Comparison of ENCODE assay signal across 10 mouse cellular contexts in genomic region chr6:83087926-83088260, GRCm38 (mm10). TPM values are rescaled to one million over a fixed set of nuclear protein-coding genes. Genes with fewer than 3 reads are reported as not detected.
DNase-seq lines count a peak whose midpoint lies in the region; ATAC-seq lines count a peak whose summit lies in the region.
"Had no signal": no experiment of that assay in that cellular context is flagged by ENCODE, and none has a peak within 500 bp of the region (broad histone marks: within the 10 kb centered on the region; RNA-seq: fewer than 3 reads in every experiment).

No protein-coding gene starts in this region.

- peak overlapping the region; percentile 67 for H3K4me2 ChIP-seq in heart, embryonic 15.5 days
- peak overlapping the region; percentile 35; the same call in 1 of the 2 replicates for H3K4me2 ChIP-seq in hindbrain, embryonic 13.5 days

- peaks cover 20% of the 10 kb centered on the region for H3K4me1 ChIP-seq in heart, embryonic 15.5 days (replicated peaks)
- peaks cover 14% of the 10 kb centered on the region for H3K4me1 ChIP-seq in hindbrain, embryonic 13.5 days (replicated peaks)
- peaks cover 38% of the 10 kb centered on the region for H3K4me1 ChIP-seq in midbrain, embryonic 10.5 days

- no peak for ATAC-seq in heart, embryonic 15.5 days (replicated peaks; ENCODE audit: insufficient number of reproducible peaks, insufficient read depth, low FRiP score, low read depth)
- ATAC-seq in hindbrain, embryonic 13.5 days (ENCODE audit: low FRiP score) = no peak

- peaks cover 79% of the 10 kb centered on the region for H3K27me3 ChIP-seq in heart, embryonic 15.5 days
- peaks cover 98% of the 10 kb centered on the region for H3K27me3 ChIP-seq in hindbrain, embryonic 13.5 days
- peaks cover 91% of the 10 kb centered on the region for H3K27me3 ChIP-seq in midbrain, embryonic 10.5 days (ENCODE audit: low read depth, poor library complexity, severe bottlenecking)

- intact Hi-C loops in heart, postnatal 25 days (cut with DNase I) = no loop called here

- 14% methylated on average over 9 of the region's 9 CpGs for WGBS in heart, embryonic 15.5 days
- WGBS in hindbrain, embryonic 13.5 days = 4% methylated on average over 9 of the region's 9 CpGs
- WGBS in midbrain, embryonic 10.5 days = 3% methylated on average over 9 of the region's 9 CpGs

- peak overlapping the region; percentile 45 for H3K4me3 ChIP-seq in heart, embryonic 15.5 days
- no peak overlapping the region for H3K4me3 ChIP-seq in hindbrain, embryonic 13.5 days
- peak overlapping the region; percentile 40 for H3K4me3 ChIP-seq in midbrain, embryonic 10.5 days

- no peak overlapping the region for H3K27ac ChIP-seq in heart, embryonic 15.5 days
- no peak overlapping the region for H3K27ac ChIP-seq in hindbrain, embryonic 13.5 days
- H3K27ac ChIP-seq in midbrain, embryonic 10.5 days (replicated peaks) = no peak overlapping the region

- no peak for DNase-seq in heart, postnatal 25 days (ENCODE audit: low spot score)
- peak; percentile 14 for DNase-seq in ZHBTc4 (ENCODE audit: low read depth, low spot score)
- DNase-seq in midbrain, embryonic 10.5 days (ENCODE audit: low spot score) = peak; percentile 34
- DNase-seq in cerebellum, adult 18-20 months = no peak
- DNase-seq in thymus, postnatal 0 days (ENCODE audit: low spot score) = no peak
- DNase-seq in urinary bladder, postnatal 10 days (ENCODE audit: low spot score) = no peak
- DNase-seq: thymus, postnatal 14 days had no signal

- no peaks in the 10 kb centered on the region for H3K36me3 ChIP-seq in heart, embryonic 15.5 days
- no peaks in the 10 kb centered on the region for H3K36me3 ChIP-seq in hindbrain, embryonic 13.5 days
- no peaks in the 10 kb centered on the region for H3K36me3 ChIP-seq in midbrain, embryonic 10.5 days

- H3K9me3 ChIP-seq in heart, embryonic 15.5 days (replicated peaks) = no peaks in the 10 kb centered on the region
- no peaks in the 10 kb centered on the region for H3K9me3 ChIP-seq in hindbrain, embryonic 13.5 days
- no peaks in the 10 kb centered on the region for H3K9me3 ChIP-seq in midbrain, embryonic 10.5 days (replicated peaks)

- no peak overlapping the region for H3K9ac ChIP-seq in heart, embryonic 15.5 days
- H3K9ac ChIP-seq in hindbrain, embryonic 13.5 days = 0 out of 2 replicates have a peak overlapping the region, but pooled peaks have one; percentile 55

RNA-seq across cellular contexts. Expression of gene Lbx2, which starts 1.7 kb away (rescaled TPM):
- polyA plus RNA-seq in heart, embryonic 15.5 days (2015; fragmentation: Nextera tagmentation; extraction: Ambion mirVana) = 0.42 and 0.48 TPM in 2 replicates
- 1 to 10 TPM; 1.3 TPM for total RNA-seq in heart, postnatal 25 days (2021)
- 0.41 TPM in 1 of 2 replicates, not detected in the other for polyA plus RNA-seq in hindbrain, embryonic 13.5 days (2015; fragmentation: Nextera tagmentation; extraction: Ambion mirVana)
- 0.29 and 0.73 TPM in 2 replicates for polyA plus RNA-seq in midbrain, embryonic 10.5 days (2016; fragmentation: Nextera tagmentation; extraction: Ambion mirVana)
- 0.51 and 0.95 TPM in 2 replicates for polyA plus RNA-seq in thymus, postnatal 0 days (2015; fragmentation: Nextera tagmentation; extraction: Ambion mirVana)

RNA-seq across cellular contexts. Expression of gene Pcgf1, which starts 10.2 kb away (rescaled TPM):
- 13.8 and 18.6 TPM in 2 replicates for polyA plus RNA-seq in heart, embryonic 15.5 days (2015; fragmentation: Nextera tagmentation; extraction: Ambion mirVana)
- 1 to 10 TPM; 8.0 to 9.6 TPM for total RNA-seq in heart, postnatal 25 days (2021)
- 45.6 and 47.1 TPM in 2 replicates for polyA plus RNA-seq in hindbrain, embryonic 13.5 days (2015; fragmentation: Nextera tagmentation; extraction: Ambion mirVana)
- polyA plus RNA-seq in midbrain, embryonic 10.5 days (2016; fragmentation: Nextera tagmentation; extraction: Ambion mirVana) = 36.5 and 37.7 TPM in 2 replicates
- polyA plus RNA-seq in thymus, postnatal 0 days (2015; fragmentation: Nextera tagmentation; extraction: Ambion mirVana) = 27.8 and 30.3 TPM in 2 replicates

RNA-seq across cellular contexts. Expression of gene Ccdc142, which starts 13.5 kb away (rescaled TPM):
- polyA plus RNA-seq in heart, embryonic 15.5 days (2015; fragmentation: Nextera tagmentation; extraction: Ambion mirVana) = 2.3 and 2.4 TPM in 2 replicates
- 1 to 10 TPM; 1.4 to 1.7 TPM for total RNA-seq in heart, postnatal 25 days (2021)
- polyA plus RNA-seq in hindbrain, embryonic 13.5 days (2015; fragmentation: Nextera tagmentation; extraction: Ambion mirVana) = 3.0 and 5.9 TPM in 2 replicates
- 2.0 and 3.1 TPM in 2 replicates for polyA plus RNA-seq in midbrain, embryonic 10.5 days (2016; fragmentation: Nextera tagmentation; extraction: Ambion mirVana)
- 2.4 and 2.8 TPM in 2 replicates for polyA plus RNA-seq in thymus, postnatal 0 days (2015; fragmentation: Nextera tagmentation; extraction: Ambion mirVana)

RNA-seq across cellular contexts. Expression of gene Gm42688, which starts 13.5 kb away (rescaled TPM):
- polyA plus RNA-seq in heart, embryonic 15.5 days (2015; fragmentation: Nextera tagmentation; extraction: Ambion mirVana) = 1.9 and 2.6 TPM in 2 replicates
- total RNA-seq in heart, postnatal 25 days (2021) = 1 to 10 TPM in 1 of 2 experiments, under 1 TPM in 1; 0.99 to 1.6 TPM
- polyA plus RNA-seq in hindbrain, embryonic 13.5 days (2015; fragmentation: Nextera tagmentation; extraction: Ambion mirVana) = 4.0 and 4.4 TPM in 2 replicates
- 2.4 and 3.1 TPM in 2 replicates for polyA plus RNA-seq in midbrain, embryonic 10.5 days (2016; fragmentation: Nextera tagmentation; extraction: Ambion mirVana)
- polyA plus RNA-seq in thymus, postnatal 0 days (2015; fragmentation: Nextera tagmentation; extraction: Ambion mirVana) = 2.4 and 2.7 TPM in 2 replicates

RNA-seq across cellular contexts. Expression of gene Tlx2, which starts 17.8 kb away (rescaled TPM):
- polyA plus RNA-seq in heart, embryonic 15.5 days (2015; fragmentation: Nextera tagmentation; extraction: Ambion mirVana) = 0.37 and 1.5 TPM in 2 replicates
- total RNA-seq in heart, postnatal 25 days (2021) = not detected
- polyA plus RNA-seq in hindbrain, embryonic 13.5 days (2015; fragmentation: Nextera tagmentation; extraction: Ambion mirVana) = 1.6 and 2.8 TPM in 2 replicates
- 0.79 TPM in 1 of 2 replicates, not detected in the other for polyA plus RNA-seq in midbrain, embryonic 10.5 days (2016; fragmentation: Nextera tagmentation; extraction: Ambion mirVana)
- 0.23 TPM in 1 of 2 replicates, not detected in the other for polyA plus RNA-seq in thymus, postnatal 0 days (2015; fragmentation: Nextera tagmentation; extraction: Ambion mirVana)
- total RNA-seq: layer of hippocampus, adult 8-10 months had no signal

Comparison
In these comparisons a context has a peak if more than half of its experiments do, and no peak if none do; other contexts are left out.
1. DNase-seq: peak in ZHBTc4 (single experiment) and midbrain, embryonic 10.5 days (single experiment); none in heart, postnatal 25 days (single experiment), cerebellum, adult 18-20 months (0 of 2), thymus, postnatal 0 days (single experiment) and urinary bladder, postnatal 10 days (single experiment).